In the genomic region with DNA sequence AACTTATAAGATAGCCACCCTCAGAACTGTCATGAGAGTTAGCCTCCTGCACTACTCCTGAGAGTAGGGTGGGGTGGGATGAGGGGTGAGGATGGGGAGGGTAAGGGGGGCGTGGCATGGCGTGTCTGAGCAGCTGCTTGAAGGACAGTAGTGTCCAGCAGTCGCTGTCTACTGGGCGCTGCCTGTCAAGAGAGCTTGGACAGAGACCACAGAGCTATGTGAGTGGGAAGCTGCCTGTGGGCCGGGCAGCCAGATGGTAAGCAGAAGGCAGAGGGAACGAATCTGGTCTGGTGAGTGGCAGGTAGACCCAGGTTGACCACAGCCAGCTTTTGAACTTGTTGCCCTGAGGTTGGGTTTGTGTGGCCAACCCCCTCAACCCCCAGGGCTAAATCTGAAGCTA, we compare ENCODE assay signal across 17 mouse cellular contexts. TPM values are rescaled to one million over a fixed set of nuclear protein-coding genes. Genes with fewer than 3 reads are reported as not detected.
DNase-seq lines count a peak whose midpoint lies in the region; ATAC-seq and TF ChIP-seq lines count a peak whose summit lies in the region.
"Had no signal": no experiment of that assay in that cellular context is flagged by ENCODE, and none has a peak within 500 bp of the region (broad histone marks: within the 10 kb centered on the region; RNA-seq: fewer than 3 reads in every experiment).

No protein-coding gene starts in this region.

- H3ac ChIP-seq in myocyte (ENCODE audit: control insufficient read depth, insufficient read length), result no peak overlapping the region

- peak overlapping the region; percentile 46 for H3K4me3 ChIP-seq in megakaryocyte, embryonic 14.5 days (replicated peaks)
- H3K4me3 ChIP-seq in liver, embryonic 15.5 days (replicated peaks), result no peak overlapping the region
- no peak overlapping the region for H3K4me3 ChIP-seq in myocyte
- H3K4me3 ChIP-seq: embryonic facial prominence, embryonic 10.5 days; forebrain, embryonic 13.5 days; heart, embryonic 13.5 days; hindbrain, embryonic 15.5 days had no signal

- no peaks in the 10 kb centered on the region for H3K9me3 ChIP-seq in megakaryocyte, embryonic 14.5 days
- H3K9me3 ChIP-seq in liver, embryonic 15.5 days (replicated peaks), result no peaks in the 10 kb centered on the region
- H3K9me3 ChIP-seq: embryonic facial prominence, embryonic 10.5 days; forebrain, embryonic 13.5 days; heart, embryonic 13.5 days; hindbrain, embryonic 15.5 days had no signal

- H3K27ac ChIP-seq in liver, embryonic 15.5 days (replicated peaks), result peak overlapping the region; percentile 94
- H3K27ac ChIP-seq: embryonic facial prominence, embryonic 10.5 days; forebrain, embryonic 13.5 days; hindbrain, embryonic 15.5 days had no signal

- no peak for TF ChIP-seq POLR2A in myocyte (IDR thresholded peaks at IDR 0.05; ENCODE audit: insufficient read length, low read depth)

- no peak overlapping the region for H3K9ac ChIP-seq in liver, embryonic 15.5 days
- H3K9ac ChIP-seq: forebrain, embryonic 13.5 days; forebrain, postnatal 0 days; heart, embryonic 13.5 days; hindbrain, embryonic 15.5 days had no signal

- peaks cover 59% of the 10 kb centered on the region for H3K79me2 ChIP-seq in myocyte (ENCODE audit: control insufficient read depth, insufficient read depth)

- H3K36me3 ChIP-seq in megakaryocyte, embryonic 14.5 days (replicated peaks; ENCODE audit: low read length), result peaks cover 75% of the 10 kb centered on the region
- no peaks in the 10 kb centered on the region; the same call in 1 of the 2 replicates for H3K36me3 ChIP-seq in liver, embryonic 15.5 days (replicated peaks)
- no peaks in the 10 kb centered on the region for H3K36me3 ChIP-seq in myocyte (ENCODE audit: control insufficient read depth, insufficient read depth)
- H3K36me3 ChIP-seq: embryonic facial prominence, embryonic 10.5 days; heart, embryonic 13.5 days; hindbrain, embryonic 15.5 days had no signal

- 55% methylated on average over 6 of the region's 6 CpGs for WGBS in liver, embryonic 15.5 days (ENCODE audit: insufficient replicate concordance)

- H3K4me2 ChIP-seq in liver, embryonic 15.5 days, result no peak overlapping the region
- peak overlapping the region; percentile 10 for H3K4me2 ChIP-seq in myocyte (ENCODE audit: low read depth)
- H3K4me2 ChIP-seq: forebrain, embryonic 13.5 days; heart, embryonic 13.5 days; hindbrain, embryonic 15.5 days had no signal

- peaks cover 100% of the 10 kb centered on the region for H3K4me1 ChIP-seq in megakaryocyte, embryonic 14.5 days
- peaks cover 90% of the 10 kb centered on the region for H3K4me1 ChIP-seq in liver, embryonic 15.5 days (replicated peaks)

- no peak for ATAC-seq in megakaryocyte, adult 5-6 weeks (ENCODE audit: poor library complexity, severe bottlenecking)
- ATAC-seq in liver, embryonic 15.5 days (ENCODE audit: insufficient read depth), result no peak
- ATAC-seq: forebrain, embryonic 13.5 days; forebrain, postnatal 0 days; inflammation-experienced regulatory T-cells, adult 6 months had no signal

- H3K27me3 ChIP-seq in megakaryocyte, embryonic 14.5 days (replicated peaks), result no peaks in the 10 kb centered on the region
- no peaks in the 10 kb centered on the region for H3K27me3 ChIP-seq in liver, embryonic 15.5 days
- no peaks in the 10 kb centered on the region for H3K27me3 ChIP-seq in myocyte (ENCODE audit: control insufficient read depth, insufficient read depth, insufficient read length)
- H3K27me3 ChIP-seq: heart, embryonic 13.5 days; hindbrain, embryonic 15.5 days had no signal

- peak; percentile 86 for DNase-seq in heart, adult 11 months
- no peak for DNase-seq in heart, adult 8-10 months (ENCODE audit: low spot score)
- no peak for DNase-seq in kidney, adult 11 months
- DNase-seq: adrenal gland, postnatal 14 days; cerebellum, adult 9-10 months; forebrain, postnatal 0 days; gastrocnemius, postnatal 14 days; heart, postnatal 36 days had no signal

TF ChIP-seq in myocyte, 11 proteins besides CTCF, POLR2A, EP300 and RAD21:
- no peak for TF ChIP-seq E2F4 (IDR thresholded peaks at IDR 0.05; ENCODE audit: insufficient read depth)
- no peak for TF ChIP-seq USF1 (IDR thresholded peaks at IDR 0.05; ENCODE audit: low read depth)
- TF ChIP-seq SRF (IDR thresholded peaks at IDR 0.05; ENCODE audit: control insufficient read depth, insufficient read length, low read depth), result no peak
- no peak for TF ChIP-seq CEBPB (IDR thresholded peaks at IDR 0.05; ENCODE audit: insufficient read depth, poor library complexity, severe bottlenecking)
- TF ChIP-seq MYOD1 (IDR thresholded peaks at IDR 0.05; ENCODE audit: control insufficient read depth in 1 of 3, insufficient read length in 2 of 3, low read depth in 2 of 3), result peak in 2 of 3 experiments; percentile 56 to 84
- no peak for TF ChIP-seq REST (IDR thresholded peaks at IDR 0.05; ENCODE audit: insufficient read depth, insufficient read length)
- TF ChIP-seq MYOG (IDR thresholded peaks at IDR 0.05; ENCODE audit: control insufficient read depth in 1 of 3, insufficient read depth in 1 of 3, insufficient read length in 2 of 3, low read depth in 2 of 3), result peak in 2 of 3 experiments; percentile 58 to 77
- no peak for TF ChIP-seq POLR2AphosphoS2 (IDR thresholded peaks at IDR 0.05; ENCODE audit: insufficient read length, low read depth)
- TF ChIP-seq TCF12 (IDR thresholded peaks at IDR 0.05; ENCODE audit: insufficient read depth, poor library complexity, severe bottlenecking), result peak; percentile 26
- no peak for TF ChIP-seq MAX (IDR thresholded peaks at IDR 0.05; ENCODE audit: low read depth)
- TF ChIP-seq TCF3 (IDR thresholded peaks at IDR 0.05; ENCODE audit: insufficient read length, low read depth), result peak; percentile 1

RNA-seq across cellular contexts. Expression of gene Stk10, which starts 7.4 kb away (rescaled TPM):
- total RNA-seq in heart, adult 8-10 months (2022), result 1 to 10 TPM; 6.6 to 9.2 (median 8.7) TPM
- 21.6 and 28.3 TPM in 2 replicates for polyA plus RNA-seq in megakaryocyte, embryonic 14.5 days (2012; ENCODE audit: insufficient read depth, low replicate concordance)
- 88.8 and 98.5 TPM in 2 replicates for total RNA-seq in megakaryocyte, adult 5-6 weeks (2015)
- 115 and 125 TPM in 2 replicates for total RNA-seq in megakaryocyte, adult 5-6 weeks (2017)
- 4.3 TPM in 2 replicates for polyA plus RNA-seq in liver, embryonic 15.5 days (2015; fragmentation: Nextera tagmentation; extraction: Ambion mirVana)
- polyA plus RNA-seq in myocyte (2012; fragmentation: generic; extraction: Trizol), result 7.1 TPM

RNA-seq across cellular contexts. Expression of gene Efcab9, which starts 8.6 kb away (rescaled TPM):
- not detected for total RNA-seq in heart, adult 8-10 months (2022)
- 0.38 TPM in 1 of 2 replicates, not detected in the other for polyA plus RNA-seq in megakaryocyte, embryonic 14.5 days (2012; ENCODE audit: insufficient read depth, low replicate concordance)
- 0.20 and 2.2 TPM in 2 replicates for total RNA-seq in megakaryocyte, adult 5-6 weeks (2015)
- total RNA-seq in megakaryocyte, adult 5-6 weeks (2017), result 1.6 and 2.0 TPM in 2 replicates
- polyA plus RNA-seq in liver, embryonic 15.5 days (2015; fragmentation: Nextera tagmentation; extraction: Ambion mirVana), result 0.20 and 0.41 TPM in 2 replicates
- polyA plus RNA-seq in myocyte (2012; fragmentation: generic; extraction: Trizol), result 0.08 TPM
- total RNA-seq: adrenal gland, postnatal 14 days; forebrain, postnatal 0 days had no signal
- polyA plus RNA-seq: embryonic facial prominence, embryonic 10.5 days had no signal
